Mouse (Mus musculus): ENCODE measurements at regions not wholly inside any gene's neighbourhood (a gene's known extent, or its start where the extent isn't known, plus 50 kb on each side); places are given as distances from the start of the nearest gene placed in this dataset.

DNA sequence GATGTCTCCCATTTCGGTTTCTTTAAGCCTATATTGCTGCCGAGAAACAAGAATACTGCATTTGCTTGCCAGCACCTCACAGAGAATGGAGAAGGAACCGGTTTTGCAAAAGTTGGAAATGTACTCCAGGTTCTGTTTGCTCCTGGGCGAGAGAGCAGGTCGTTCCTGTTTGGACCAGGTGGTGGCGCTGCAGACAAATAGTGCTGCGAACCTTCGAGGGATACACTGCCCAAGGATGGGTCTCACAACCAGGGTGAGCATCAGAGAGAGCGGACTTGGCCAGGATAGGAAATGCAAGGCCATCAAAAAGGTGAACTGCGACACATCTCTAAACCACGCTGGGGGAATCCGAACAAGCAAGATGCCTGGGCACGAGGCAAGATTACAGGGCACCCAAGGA is 54.0 kb upstream of the Ets2 start:
- DNase-seq (ENCODE audit: low spot score in 2 of 2), result peak; percentile 84 to 88

DNA sequence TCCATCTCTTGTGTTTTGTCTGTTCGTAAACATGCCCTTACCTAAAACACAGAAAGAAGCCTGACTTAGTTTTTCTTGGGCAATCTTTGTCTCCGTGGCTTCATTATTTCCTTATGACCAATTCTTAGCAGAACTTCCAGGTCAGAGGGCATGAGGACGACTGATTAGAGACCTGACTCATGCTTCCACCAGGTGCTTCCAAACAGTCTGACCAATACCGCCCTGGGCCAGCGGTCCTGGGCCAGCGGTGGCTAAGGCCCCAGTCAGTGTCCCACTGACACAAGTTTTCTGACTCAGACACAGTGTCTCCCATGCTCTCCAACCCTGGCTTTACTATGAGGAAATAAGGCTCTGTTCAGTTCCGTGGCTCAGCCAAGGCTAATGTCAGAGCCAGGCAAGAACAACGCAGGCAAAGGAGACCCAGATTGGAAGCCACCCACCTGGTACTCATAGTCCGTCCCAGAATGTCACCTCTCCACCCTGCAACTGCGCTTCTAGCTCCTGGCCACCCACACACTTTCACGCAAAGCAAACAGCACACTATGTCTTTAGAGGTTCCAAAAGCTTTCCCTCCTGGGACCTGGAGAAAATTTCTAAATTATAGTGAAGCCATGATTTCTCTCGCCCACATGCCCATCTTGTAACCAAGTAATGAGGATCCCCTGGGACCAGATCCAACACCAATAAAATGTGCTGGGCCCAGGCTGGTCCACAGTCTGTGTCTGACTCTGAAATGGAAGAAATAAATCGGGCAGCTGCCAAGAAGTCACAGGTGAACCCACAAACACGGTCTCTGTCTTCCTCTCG is 56.6 kb upstream of the Erg start:
- peak in 1 of 2 experiments; percentile 40 for DNase-seq (ENCODE audit: low spot score in 2 of 2)

DNA sequence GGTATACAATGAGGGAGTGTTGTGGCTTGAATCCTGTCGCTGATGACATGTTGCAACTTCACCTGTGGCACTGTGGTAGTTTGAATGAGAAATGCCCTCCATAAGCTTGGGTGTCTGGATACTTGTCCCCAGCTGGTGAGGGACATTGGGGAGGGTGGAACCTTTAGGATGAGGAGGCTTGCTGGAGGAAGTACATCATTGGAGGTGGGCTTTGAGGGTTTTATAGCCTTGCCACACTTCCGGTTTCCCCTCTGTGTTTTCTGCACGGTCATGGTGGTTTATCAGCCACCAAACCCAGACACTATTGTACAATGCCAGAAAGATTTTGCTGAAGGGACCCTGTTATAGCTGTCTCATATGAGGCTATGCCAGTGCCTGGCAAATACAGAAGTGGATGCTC is 54.3 kb upstream of the Erg start:
- no peak for DNase-seq (ENCODE audit: low spot score in 2 of 2)

DNA sequence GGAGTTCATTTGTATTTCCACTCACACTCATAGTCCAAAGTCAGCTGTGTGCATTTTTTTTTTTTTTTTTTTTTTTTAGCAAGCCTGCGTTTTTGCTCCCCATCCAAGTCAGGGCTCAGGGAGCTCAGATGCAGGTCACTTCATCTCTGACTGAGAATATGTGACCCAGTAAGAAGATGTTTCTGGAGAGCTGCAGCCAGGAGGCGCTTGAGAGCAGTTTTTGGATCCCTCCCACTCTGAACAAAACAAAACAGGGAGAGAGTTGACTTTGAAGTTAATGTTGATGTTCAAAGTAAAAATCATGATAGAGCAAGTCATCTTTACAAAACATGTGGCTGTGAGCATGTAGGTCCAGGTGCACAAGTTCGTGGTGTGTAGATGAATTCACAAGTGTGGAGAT is 53.3 kb upstream of the Erg start:
- DNase-seq (ENCODE audit: low spot score in 2 of 2), result no peak

DNA sequence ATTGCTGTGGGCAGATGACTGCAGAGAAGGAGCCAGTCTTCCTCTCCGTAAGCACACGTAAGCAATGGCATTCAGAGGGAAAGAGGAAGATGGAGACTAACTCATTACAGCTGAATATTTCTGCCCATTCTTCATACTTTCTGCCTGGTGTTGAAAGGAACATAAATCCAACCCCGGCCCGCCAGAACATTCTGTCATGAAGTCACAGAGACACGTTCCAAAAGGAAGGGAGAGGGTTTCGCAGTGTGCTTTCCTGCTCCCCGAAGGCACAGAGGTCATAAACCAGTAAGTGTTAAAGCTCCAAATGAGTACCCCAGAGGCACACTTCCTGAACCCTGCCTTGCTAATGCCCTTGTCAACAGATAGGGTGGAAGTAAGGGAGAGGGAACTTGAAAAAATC is 51.5 kb upstream of the Erg start:
- no peak for DNase-seq (ENCODE audit: low spot score in 2 of 2)

GRCm38 (mm10) chr16:95636615-95637014 is 50.2 kb upstream of the Erg start:
- no peak for DNase-seq (ENCODE audit: low spot score in 2 of 2)
